Mouse (Mus musculus): ENCODE measurements around the gene Elmsan1. TPM values are rescaled to one million over a fixed set of nuclear protein-coding genes. Genes with fewer than 3 reads are reported as not detected.
A peak's percentile ranks its signal among the peaks of the same experiment; 100 is the strongest.

Gene Elmsan1
- polyA plus RNA-seq, 1 experiment from 2014 or later, result 7.4 TPM

DNA sequence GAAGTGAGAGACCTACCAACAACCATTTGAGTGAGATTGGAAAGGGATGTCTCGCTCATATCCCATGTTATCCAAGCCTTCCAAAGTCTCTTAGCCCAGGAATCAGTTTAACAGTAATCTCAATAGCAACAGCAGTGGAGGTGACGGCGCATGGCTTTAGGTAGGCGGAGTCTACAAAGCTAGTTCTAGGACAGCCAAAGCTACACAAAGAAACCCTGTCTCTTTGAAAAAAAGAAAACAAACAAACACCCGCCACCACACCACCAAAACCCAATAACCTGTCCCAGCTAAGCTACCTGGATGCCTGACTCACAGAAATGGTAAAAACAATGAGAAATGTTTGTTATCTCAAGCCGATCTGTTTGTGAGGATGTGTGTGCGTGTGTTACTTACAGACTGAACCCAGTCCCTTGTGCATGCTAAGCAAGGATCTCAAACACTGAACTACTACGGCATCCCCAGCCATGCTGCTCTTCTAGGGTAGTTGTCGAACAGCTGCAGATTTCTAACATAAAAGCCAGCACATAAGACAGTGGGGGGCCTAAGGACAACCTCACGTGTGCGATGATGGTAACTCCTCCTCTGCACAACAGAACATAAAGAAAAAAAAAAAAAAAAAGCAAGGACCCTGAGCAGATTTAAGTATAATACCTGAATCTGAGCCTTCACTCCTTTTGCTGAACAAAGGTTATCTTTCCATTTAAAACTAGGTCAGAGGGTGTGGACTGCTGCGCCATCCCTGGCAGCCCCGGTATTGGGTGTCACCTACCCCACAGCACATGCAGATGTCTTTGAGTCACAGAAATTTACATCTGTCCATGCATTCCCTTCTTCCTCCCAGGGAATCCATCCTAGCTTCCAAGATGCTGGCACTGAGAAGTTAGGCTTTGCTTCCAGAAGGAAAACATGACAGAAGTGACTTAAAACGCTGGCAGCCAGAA, 2.5 kb upstream of the Elmsan1 start:
- Histone ChIP-seq H3K27me3 (ENCODE audit: control insufficient read depth, insufficient read depth, low read length) (no peaks in the 10 kb centered on the region), H3K4me3 (ENCODE audit: control insufficient read depth in 1 of 2, insufficient read depth in 1 of 2, low read depth in 1 of 2, low read length in 2 of 2) (no peak overlapping the region), H3K36me3 (ENCODE audit: control insufficient read depth, insufficient read depth, low read length) (no peaks in the 10 kb centered on the region), H3K4me2 (ENCODE audit: low read length) (no peak overlapping the region), H3K9ac (ENCODE audit: low read length) (no peak overlapping the region), H3K27ac (replicated peaks in 1 of 2; ENCODE audit: control insufficient read depth in 1 of 2, insufficient read depth in 1 of 2, low read depth in 2 of 2, low read length in 2 of 2) (no peak overlapping the region), H3K4me1 (ENCODE audit: control insufficient read depth in 2 of 2, insufficient read depth in 2 of 2, low read length in 2 of 2) (peaks cover 10 to 31% of the 10 kb centered on the region in 2 experiments), H3K9me3 (ENCODE audit: control insufficient read depth, low read length) (no peaks in the 10 kb centered on the region)
- WGBS, result 85% methylated on average over 14 of the region's 14 CpGs
- ATAC-seq (ENCODE audit: insufficient number of reproducible peaks, insufficient read depth, low FRiP score, low read depth), result no peak

DNA sequence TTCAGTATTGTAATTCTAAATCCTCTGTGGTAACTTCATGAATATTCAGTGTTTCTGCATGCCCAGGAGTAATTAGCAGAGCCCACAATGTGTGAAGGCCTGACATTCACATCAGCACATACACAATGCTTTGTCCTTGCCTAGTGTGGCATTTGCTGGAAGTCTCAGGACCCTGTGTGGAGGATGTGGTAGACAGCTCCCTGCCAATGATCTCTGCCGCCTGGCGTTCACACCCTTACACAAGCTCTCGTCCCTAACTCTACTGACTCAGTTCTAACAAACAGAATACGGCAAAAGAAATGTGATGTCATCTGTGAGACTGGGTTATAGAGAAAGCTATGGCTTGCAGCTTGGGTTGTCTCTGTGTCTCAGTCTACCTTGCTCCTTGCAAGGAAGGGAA, 1.8 kb upstream of the Elmsan1 start:
- ATAC-seq (ENCODE audit: insufficient number of reproducible peaks, insufficient read depth, low FRiP score, low read depth), result no peak
- 67% methylated on average over 4 of the region's 4 CpGs for WGBS
- no peaks in the 10 kb centered on the region for H3K9me3 ChIP-seq (ENCODE audit: control insufficient read depth, low read length)
- no peak overlapping the region for H3K4me2 ChIP-seq (ENCODE audit: low read length)
- H3K4me1 ChIP-seq (ENCODE audit: control insufficient read depth in 2 of 2, insufficient read depth in 2 of 2, low read length in 2 of 2), result peaks cover 16 to 38% of the 10 kb centered on the region in 2 experiments
- H3K27ac ChIP-seq (replicated peaks in 1 of 2; ENCODE audit: control insufficient read depth in 1 of 2, insufficient read depth in 1 of 2, low read depth in 2 of 2, low read length in 2 of 2), result no peak overlapping the region
- H3K27me3 ChIP-seq (ENCODE audit: control insufficient read depth, insufficient read depth, low read length), result no peaks in the 10 kb centered on the region
- H3K36me3 ChIP-seq (ENCODE audit: control insufficient read depth, insufficient read depth, low read length), result no peaks in the 10 kb centered on the region
- H3K4me3 ChIP-seq (ENCODE audit: control insufficient read depth in 1 of 2, insufficient read depth in 1 of 2, low read depth in 1 of 2, low read length in 2 of 2), result no peak overlapping the region
- no peak overlapping the region for H3K9ac ChIP-seq (ENCODE audit: low read length)

DNA sequence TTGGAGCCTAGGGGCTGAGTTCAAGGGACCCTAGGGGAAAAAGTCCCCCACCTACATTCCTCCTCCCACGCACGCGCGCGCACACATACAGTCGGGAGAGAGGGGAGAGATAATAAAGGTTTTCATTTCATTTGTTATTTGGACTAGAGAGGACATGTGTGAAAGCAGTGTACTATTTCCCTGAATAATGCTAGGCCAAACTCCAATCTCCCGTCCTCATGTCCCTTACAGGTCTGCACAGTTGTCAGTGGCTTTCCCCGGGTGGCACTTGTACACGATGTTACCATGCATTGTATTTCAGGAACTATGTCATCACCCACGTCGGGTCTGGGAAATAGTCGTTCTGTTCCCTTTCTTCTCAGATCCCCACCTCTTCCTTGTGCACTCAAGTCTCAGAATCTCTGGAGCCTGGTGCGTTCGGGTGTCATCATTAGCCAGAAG, 460 bp upstream of the Elmsan1 start:
- Histone ChIP-seq H3K9ac (ENCODE audit: low read length) (peak overlapping the region; percentile 88), H3K4me2 (ENCODE audit: low read length) (peak overlapping the region; percentile 91), H3K9me3 (ENCODE audit: control insufficient read depth, low read length) (no peaks in the 10 kb centered on the region), H3K27ac (replicated peaks in 1 of 2; ENCODE audit: control insufficient read depth in 1 of 2, insufficient read depth in 1 of 2, low read depth in 2 of 2, low read length in 2 of 2) (peak overlapping the region; percentile 87 to 93), H3K36me3 (ENCODE audit: control insufficient read depth, insufficient read depth, low read length) (0 out of 2 replicates have a peak, but pooled peaks cover 4% of the 10 kb centered on the region), H3K4me3 (ENCODE audit: control insufficient read depth in 1 of 2, insufficient read depth in 1 of 2, low read depth in 1 of 2, low read length in 2 of 2) (peak overlapping the region; percentile 65 to 74), H3K27me3 (ENCODE audit: control insufficient read depth, insufficient read depth, low read length) (no peaks in the 10 kb centered on the region), H3K4me1 (ENCODE audit: control insufficient read depth in 2 of 2, insufficient read depth in 2 of 2, low read length in 2 of 2) (peaks cover 27 to 52% of the 10 kb centered on the region in 2 experiments)
- ATAC-seq (ENCODE audit: insufficient number of reproducible peaks, insufficient read depth, low FRiP score, low read depth), result no peak
- 4% methylated on average over 14 of the region's 14 CpGs for WGBS

DNA sequence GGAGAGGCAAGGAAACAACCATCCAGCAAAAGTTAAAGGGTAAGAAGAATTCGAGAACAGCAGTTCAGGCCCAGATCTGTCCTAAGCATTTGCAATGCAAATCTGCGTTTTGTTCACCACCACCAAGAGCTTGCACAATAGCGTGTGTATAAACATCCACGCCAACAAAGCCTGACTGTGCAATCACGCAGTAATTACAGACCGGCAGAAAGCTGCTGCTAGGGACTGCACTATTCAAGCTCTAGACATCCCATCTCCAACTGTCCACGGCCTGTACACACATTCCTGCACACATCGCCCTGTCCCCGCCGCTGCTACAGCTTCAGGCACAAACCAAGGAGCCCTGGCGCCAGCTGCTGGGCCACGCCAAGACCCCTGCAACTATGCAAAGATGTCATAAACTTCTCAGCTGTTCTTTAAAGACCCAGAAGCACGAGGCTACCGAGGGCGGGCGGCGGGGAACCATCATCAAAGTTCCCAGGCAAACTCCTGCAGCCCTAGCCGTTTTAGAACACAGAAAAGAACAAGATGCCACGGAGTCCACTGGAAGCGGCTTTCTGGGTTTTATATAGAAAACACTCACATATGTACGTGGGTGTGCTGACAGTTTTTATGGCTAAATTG, 1.1 kb downstream of the Elmsan1 start:
- WGBS, result 11% methylated on average over 21 of the region's 21 CpGs
- no peak for ATAC-seq (ENCODE audit: insufficient number of reproducible peaks, insufficient read depth, low FRiP score, low read depth)
- Histone ChIP-seq H3K9ac (ENCODE audit: low read length) (peak overlapping the region; percentile 88), H3K9me3 (ENCODE audit: control insufficient read depth, low read length) (no peaks in the 10 kb centered on the region), H3K4me1 (ENCODE audit: control insufficient read depth in 2 of 2, insufficient read depth in 2 of 2, low read length in 2 of 2) (peaks cover 33 to 54% of the 10 kb centered on the region in 2 experiments), H3K27ac (replicated peaks in 1 of 2; ENCODE audit: control insufficient read depth in 1 of 2, insufficient read depth in 1 of 2, low read depth in 2 of 2, low read length in 2 of 2) (peak overlapping the region; percentile 87 to 93), H3K4me3 (ENCODE audit: control insufficient read depth in 1 of 2, insufficient read depth in 1 of 2, low read depth in 1 of 2, low read length in 2 of 2) (peak overlapping the region; percentile 65 to 74), H3K36me3 (ENCODE audit: control insufficient read depth, insufficient read depth, low read length) (peaks cover 8% of the 10 kb centered on the region; the same call in 1 of the 2 replicates), H3K27me3 (ENCODE audit: control insufficient read depth, insufficient read depth, low read length) (no peaks in the 10 kb centered on the region), H3K4me2 (ENCODE audit: low read length) (peak overlapping the region; percentile 91)

DNA sequence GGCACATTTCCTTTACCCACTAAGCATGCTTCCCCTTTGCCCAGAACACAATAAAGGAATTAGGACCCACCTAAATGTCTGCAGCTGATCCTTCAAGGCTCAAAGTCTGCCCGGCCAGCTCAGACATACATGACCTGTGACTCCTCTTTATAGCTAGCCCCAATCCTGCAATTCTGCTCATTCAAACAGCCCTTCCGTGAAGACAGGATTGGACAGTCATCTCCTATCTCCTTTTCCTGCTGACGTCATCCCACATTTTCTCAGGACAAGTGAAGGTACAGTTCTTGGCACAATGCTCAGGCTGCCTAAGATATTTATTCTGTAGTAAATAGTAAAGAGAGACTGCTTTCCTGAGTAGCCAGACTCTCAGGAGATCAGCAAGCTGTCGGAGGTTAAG, 1.6 kb downstream of the Elmsan1 start:
- Histone ChIP-seq H3K27ac (replicated peaks in 1 of 2; ENCODE audit: control insufficient read depth in 1 of 2, insufficient read depth in 1 of 2, low read depth in 2 of 2, low read length in 2 of 2) (peak overlapping the region; percentile 87 to 93; a peak in 3 of 4 replicates), H3K9me3 (ENCODE audit: control insufficient read depth, low read length) (no peaks in the 10 kb centered on the region), H3K4me2 (ENCODE audit: low read length) (peak overlapping the region; percentile 91), H3K4me1 (ENCODE audit: control insufficient read depth in 2 of 2, insufficient read depth in 2 of 2, low read length in 2 of 2) (peaks cover 34 to 55% of the 10 kb centered on the region in 2 experiments), H3K36me3 (ENCODE audit: control insufficient read depth, insufficient read depth, low read length) (peaks cover 8% of the 10 kb centered on the region; the same call in 1 of the 2 replicates), H3K4me3 (ENCODE audit: control insufficient read depth in 1 of 2, insufficient read depth in 1 of 2, low read depth in 1 of 2, low read length in 2 of 2) (peak overlapping the region; percentile 65 to 74; a peak in 3 of 4 replicates), H3K9ac (ENCODE audit: low read length) (peak overlapping the region; percentile 88), H3K27me3 (ENCODE audit: control insufficient read depth, insufficient read depth, low read length) (no peaks in the 10 kb centered on the region)
- ATAC-seq (ENCODE audit: insufficient number of reproducible peaks, insufficient read depth, low FRiP score, low read depth), result no peak
- 46% methylated on average over 4 of the region's 4 CpGs for WGBS

DNA sequence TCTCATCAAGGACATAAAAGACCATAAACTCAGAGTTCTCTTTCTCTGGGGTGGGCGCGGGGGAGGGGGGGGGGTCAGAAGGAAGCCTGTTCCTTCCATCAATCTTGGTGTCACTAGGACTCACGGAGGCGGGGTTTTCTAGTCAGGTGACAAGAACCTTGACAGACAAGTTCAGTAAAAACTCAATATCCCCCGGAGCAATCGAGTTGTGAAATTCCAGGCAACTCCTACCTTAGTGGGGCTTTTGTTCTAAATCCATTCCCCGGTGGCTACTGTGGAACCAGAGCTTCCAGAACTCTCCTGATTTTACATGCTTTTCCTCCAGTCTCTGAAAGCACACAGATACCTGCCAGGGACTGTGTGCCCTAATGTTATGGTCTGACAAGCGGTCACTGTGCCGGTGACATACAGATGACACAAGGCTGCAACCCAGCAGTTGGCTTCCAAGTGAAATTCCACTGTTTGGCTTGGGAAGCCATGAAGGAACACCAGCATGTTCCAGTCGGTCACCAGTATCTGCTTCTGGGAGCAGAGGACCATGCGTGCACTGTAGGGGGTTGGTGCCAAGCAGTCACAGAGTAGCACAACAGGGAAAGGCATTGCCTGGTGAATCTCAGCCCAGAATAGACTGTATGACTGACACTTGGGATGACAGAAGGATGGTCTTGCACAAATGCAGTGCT, 2.8 kb downstream of the Elmsan1 start:
- Histone ChIP-seq H3K4me2 (ENCODE audit: low read length) (no peak overlapping the region), H3K27me3 (ENCODE audit: control insufficient read depth, insufficient read depth, low read length) (no peaks in the 10 kb centered on the region)

DNA sequence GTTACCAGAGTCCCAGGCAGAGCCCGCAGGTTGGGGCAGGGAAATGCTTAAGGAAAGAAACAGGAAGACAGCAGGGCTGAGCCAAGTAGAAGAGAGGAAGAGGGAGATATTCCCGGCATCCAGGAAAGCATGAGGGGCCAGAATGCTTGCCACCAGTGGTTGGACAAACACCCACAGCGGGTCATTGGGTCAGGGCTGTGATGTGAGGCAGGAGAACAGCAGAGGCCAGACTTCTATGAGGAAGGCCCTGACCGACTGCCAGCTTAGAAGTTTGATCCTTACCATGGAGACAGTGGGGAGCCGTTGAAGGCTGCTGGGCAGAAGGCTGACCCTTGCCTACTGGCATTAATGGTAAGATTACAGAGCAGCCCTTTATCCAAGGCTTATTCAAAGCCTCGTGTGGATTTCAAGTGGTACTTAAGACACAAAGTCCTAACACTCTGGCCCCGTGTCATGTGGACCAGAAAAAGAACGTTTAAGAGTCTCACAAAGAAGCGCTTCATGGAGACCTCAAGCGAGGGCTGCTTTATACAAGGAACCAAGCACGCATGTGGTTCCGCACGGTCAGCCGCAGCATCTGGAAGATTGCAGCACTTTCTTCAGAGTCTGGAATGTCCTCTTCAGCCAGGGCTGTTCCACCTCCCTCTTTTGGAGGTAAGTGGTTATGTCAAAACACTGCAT, 4.0 kb downstream of the Elmsan1 start:
- Histone ChIP-seq H3K9ac (ENCODE audit: low read length) (peak overlapping the region; percentile 38; the same call in 1 of the 2 replicates), H3K4me3 (ENCODE audit: control insufficient read depth in 1 of 2, insufficient read depth in 1 of 2, low read depth in 1 of 2, low read length in 2 of 2) (no peak overlapping the region), H3K9me3 (ENCODE audit: control insufficient read depth, low read length) (no peaks in the 10 kb centered on the region), H3K27ac (replicated peaks in 1 of 2; ENCODE audit: control insufficient read depth in 1 of 2, insufficient read depth in 1 of 2, low read depth in 2 of 2, low read length in 2 of 2) (peak overlapping the region; percentile 14 to 45; a peak in 3 of 4 replicates), H3K36me3 (ENCODE audit: control insufficient read depth, insufficient read depth, low read length) (peaks cover 8% of the 10 kb centered on the region; the same call in 1 of the 2 replicates), H3K4me1 (ENCODE audit: control insufficient read depth in 2 of 2, insufficient read depth in 2 of 2, low read length in 2 of 2) (peaks cover 51 to 71% of the 10 kb centered on the region in 2 experiments), H3K4me2 (ENCODE audit: low read length) (no peak overlapping the region), H3K27me3 (ENCODE audit: control insufficient read depth, insufficient read depth, low read length) (no peaks in the 10 kb centered on the region)
- ATAC-seq (ENCODE audit: insufficient number of reproducible peaks, insufficient read depth, low FRiP score, low read depth), result no peak
- WGBS, result 34% methylated on average over 14 of the region's 14 CpGs

More for the DNA sequence above, 2.8 kb downstream of the Elmsan1 start:
- H3K4me1 ChIP-seq (ENCODE audit: control insufficient read depth in 2 of 2, insufficient read depth in 2 of 2, low read length in 2 of 2), result peaks cover 45 to 66% of the 10 kb centered on the region in 2 experiments
- ATAC-seq (ENCODE audit: insufficient number of reproducible peaks, insufficient read depth, low FRiP score, low read depth), result no peak
- H3K36me3 ChIP-seq (ENCODE audit: control insufficient read depth, insufficient read depth, low read length), result peaks cover 8% of the 10 kb centered on the region; the same call in 1 of the 2 replicates
- H3K27ac ChIP-seq (replicated peaks in 1 of 2; ENCODE audit: control insufficient read depth in 1 of 2, insufficient read depth in 1 of 2, low read depth in 2 of 2, low read length in 2 of 2), result no peak overlapping the region
- WGBS, result 64% methylated on average over 11 of the region's 11 CpGs
- no peak overlapping the region for H3K4me3 ChIP-seq (ENCODE audit: control insufficient read depth in 1 of 2, insufficient read depth in 1 of 2, low read depth in 1 of 2, low read length in 2 of 2)
- no peak overlapping the region for H3K9ac ChIP-seq (ENCODE audit: low read length)
- H3K9me3 ChIP-seq (ENCODE audit: control insufficient read depth, low read length), result no peaks in the 10 kb centered on the region
